Mouse (Mus musculus): Measurements from ENCODE around the gene Epha4. TPM values are rescaled to one million over a fixed set of nuclear protein-coding genes. Genes with fewer than 3 reads are reported as not detected.

Gene Epha4
- polyA plus RNA-seq, 1 experiment from 2014 or later, result 6.0 TPM

- H3K4me1 ChIP-seq (ENCODE audit: control insufficient read depth, insufficient read depth, low read length), result peaks cover 23% of the 10 kb centered on the region
- no peak overlapping the region for H3K4me2 ChIP-seq (ENCODE audit: low read depth, low read length)
- H3K9me3 ChIP-seq (ENCODE audit: control insufficient read depth, low read length), result no peaks in the 10 kb centered on the region
- no peak overlapping the region for H3K27ac ChIP-seq (ENCODE audit: low read length)
- no peaks in the 10 kb centered on the region for H3K27me3 ChIP-seq (replicated peaks; ENCODE audit: control insufficient read depth, insufficient read depth, low read length)
- H3K36me3 ChIP-seq (ENCODE audit: control insufficient read depth, insufficient read depth, low read length), result no peaks in the 10 kb centered on the region
- 58% methylated on average over 10 of the region's 10 CpGs for WGBS
- ATAC-seq, result no peak
- no peak overlapping the region for H3K9ac ChIP-seq (ENCODE audit: low read depth, low read length)
- no peak overlapping the region for H3K4me3 ChIP-seq (ENCODE audit: low read length)
These were observed 19.7 kb downstream of the Epha4 start for GRCm38 (mm10) chr1:77495030-77495789.

GRCm38 (mm10) chr1:77493841-77494635, 20.9 kb downstream of the Epha4 start:
- WGBS, result 62% methylated on average over 10 of the region's 10 CpGs
- no peak for ATAC-seq

GRCm38 (mm10) chr1:77490166-77490565, 24.7 kb downstream of the Epha4 start:
- Histone ChIP-seq H3K27ac (ENCODE audit: low read length) (no peak overlapping the region), H3K4me3 (ENCODE audit: low read length) (no peak overlapping the region), H3K36me3 (ENCODE audit: control insufficient read depth, insufficient read depth, low read length) (no peaks in the 10 kb centered on the region), H3K9ac (ENCODE audit: low read depth, low read length) (no peak overlapping the region), H3K4me1 (ENCODE audit: control insufficient read depth, insufficient read depth, low read length) (peaks cover 9% of the 10 kb centered on the region), H3K27me3 (replicated peaks; ENCODE audit: control insufficient read depth, insufficient read depth, low read length) (no peaks in the 10 kb centered on the region), H3K4me2 (ENCODE audit: low read depth, low read length) (no peak overlapping the region), H3K9me3 (ENCODE audit: control insufficient read depth, low read length) (no peaks in the 10 kb centered on the region)
- WGBS, result 95% methylated on average over 6 of the region's 6 CpGs
- ATAC-seq, result no peak

More at GRCm38 (mm10) chr1:77493841-77494635, 20.9 kb downstream of the Epha4 start:
- Histone ChIP-seq H3K9ac (ENCODE audit: low read depth, low read length) (no peak overlapping the region), H3K27me3 (replicated peaks; ENCODE audit: control insufficient read depth, insufficient read depth, low read length) (no peaks in the 10 kb centered on the region), H3K9me3 (ENCODE audit: control insufficient read depth, low read length) (no peaks in the 10 kb centered on the region), H3K4me1 (ENCODE audit: control insufficient read depth, insufficient read depth, low read length) (peaks cover 23% of the 10 kb centered on the region), H3K4me2 (ENCODE audit: low read depth, low read length) (no peak overlapping the region), H3K27ac (ENCODE audit: low read length) (no peak overlapping the region), H3K4me3 (ENCODE audit: low read length) (no peak overlapping the region), H3K36me3 (ENCODE audit: control insufficient read depth, insufficient read depth, low read length) (no peaks in the 10 kb centered on the region)

- H3K27ac ChIP-seq (ENCODE audit: low read length), result no peak overlapping the region
- no peak overlapping the region for H3K9ac ChIP-seq (ENCODE audit: low read depth, low read length)
- no peaks in the 10 kb centered on the region for H3K9me3 ChIP-seq (ENCODE audit: control insufficient read depth, low read length)
- no peak for ATAC-seq
- no peak overlapping the region for H3K4me2 ChIP-seq (ENCODE audit: low read depth, low read length)
- H3K4me1 ChIP-seq (ENCODE audit: control insufficient read depth, insufficient read depth, low read length), result peaks cover 9% of the 10 kb centered on the region
- no peak overlapping the region for H3K4me3 ChIP-seq (ENCODE audit: low read length)
- WGBS, result 81% methylated on average over 7 of the region's 7 CpGs
- no peaks in the 10 kb centered on the region for H3K36me3 ChIP-seq (ENCODE audit: control insufficient read depth, insufficient read depth, low read length)
- no peaks in the 10 kb centered on the region for H3K27me3 ChIP-seq (replicated peaks; ENCODE audit: control insufficient read depth, insufficient read depth, low read length)
These were observed 25.5 kb downstream of the Epha4 start for GRCm38 (mm10) chr1:77489387-77489786.

- ATAC-seq, result no peak
- H3K4me1 ChIP-seq (ENCODE audit: control insufficient read depth, insufficient read depth, low read length), result peaks cover 4% of the 10 kb centered on the region; the same call in 1 of the 2 replicates
- no peak overlapping the region for H3K4me2 ChIP-seq (ENCODE audit: low read depth, low read length)
- no peaks in the 10 kb centered on the region for H3K9me3 ChIP-seq (ENCODE audit: control insufficient read depth, low read length)
- H3K4me3 ChIP-seq (ENCODE audit: low read length), result no peak overlapping the region
- H3K9ac ChIP-seq (ENCODE audit: low read depth, low read length), result no peak overlapping the region
- WGBS, result 82% methylated on average over 13 of the region's 13 CpGs
- H3K27me3 ChIP-seq (replicated peaks; ENCODE audit: control insufficient read depth, insufficient read depth, low read length), result no peaks in the 10 kb centered on the region
- no peak overlapping the region for H3K27ac ChIP-seq (ENCODE audit: low read length)
- H3K36me3 ChIP-seq (ENCODE audit: control insufficient read depth, insufficient read depth, low read length), result no peaks in the 10 kb centered on the region
These were observed 26.9 kb downstream of the Epha4 start for GRCm38 (mm10) chr1:77487856-77488462.

GRCm38 (mm10) chr1:77484766-77485596, 29.9 kb downstream of the Epha4 start:
- Histone ChIP-seq H3K36me3 (ENCODE audit: control insufficient read depth, insufficient read depth, low read length) (no peaks in the 10 kb centered on the region), H3K27ac (ENCODE audit: low read length) (no peak overlapping the region), H3K4me3 (ENCODE audit: low read length) (no peak overlapping the region), H3K4me1 (ENCODE audit: control insufficient read depth, insufficient read depth, low read length) (no peaks in the 10 kb centered on the region; the same call in 1 of the 2 replicates), H3K9ac (ENCODE audit: low read depth, low read length) (no peak overlapping the region), H3K4me2 (ENCODE audit: low read depth, low read length) (no peak overlapping the region), H3K27me3 (replicated peaks; ENCODE audit: control insufficient read depth, insufficient read depth, low read length) (no peaks in the 10 kb centered on the region), H3K9me3 (ENCODE audit: control insufficient read depth, low read length) (no peaks in the 10 kb centered on the region)
- ATAC-seq, result no peak
- 56% methylated on average over 6 of the region's 6 CpGs for WGBS

GRCm38 (mm10) chr1:77475808-77476413, 39.0 kb downstream of the Epha4 start:
- Histone ChIP-seq H3K4me2 (ENCODE audit: low read depth, low read length) (no peak overlapping the region), H3K4me1 (ENCODE audit: control insufficient read depth, insufficient read depth, low read length) (peaks cover 13% of the 10 kb centered on the region), H3K4me3 (ENCODE audit: low read length) (no peak overlapping the region), H3K9ac (ENCODE audit: low read depth, low read length) (no peak overlapping the region), H3K27ac (ENCODE audit: low read length) (peak overlapping the region; percentile 6), H3K36me3 (ENCODE audit: control insufficient read depth, insufficient read depth, low read length) (no peaks in the 10 kb centered on the region), H3K9me3 (ENCODE audit: control insufficient read depth, low read length) (no peaks in the 10 kb centered on the region), H3K27me3 (replicated peaks; ENCODE audit: control insufficient read depth, insufficient read depth, low read length) (no peaks in the 10 kb centered on the region)
- ATAC-seq, result peak; percentile 65
- WGBS, result 56% methylated on average over 3 of the region's 3 CpGs

GRCm38 (mm10) chr1:77473446-77474376, 41.2 kb downstream of the Epha4 start:
- Histone ChIP-seq H3K27me3 (replicated peaks; ENCODE audit: control insufficient read depth, insufficient read depth, low read length) (no peaks in the 10 kb centered on the region), H3K9ac (ENCODE audit: low read depth, low read length) (no peak overlapping the region), H3K4me2 (ENCODE audit: low read depth, low read length) (no peak overlapping the region), H3K4me3 (ENCODE audit: low read length) (no peak overlapping the region), H3K27ac (ENCODE audit: low read length) (no peak overlapping the region), H3K9me3 (ENCODE audit: control insufficient read depth, low read length) (no peaks in the 10 kb centered on the region), H3K4me1 (ENCODE audit: control insufficient read depth, insufficient read depth, low read length) (peaks cover 24% of the 10 kb centered on the region), H3K36me3 (ENCODE audit: control insufficient read depth, insufficient read depth, low read length) (no peaks in the 10 kb centered on the region)
- 46% methylated on average over 12 of the region's 12 CpGs for WGBS
- no peak for ATAC-seq
